Mouse (Mus musculus): ENCODE measurements around the gene Nsd2.
"Not testable (repeated sequence)": the region's sequence is repeated elsewhere in the genome, so short reads cannot be mapped to it uniquely, and the experiment has no call there.

Nsd2 gene

GRCm38 (mm10) chr5:33926170-33926569, 105.6 kb downstream of the Nsd2 start:
- DNase-seq (ENCODE audit: extremely low spot score, low spot score) = no peak

GRCm38 (mm10) chr5:33932413-33932812, 111.9 kb downstream of the Nsd2 start:
- DNase-seq (ENCODE audit: extremely low spot score, low spot score) = no peak

GRCm38 (mm10) chr5:33934081-33934480, 113.6 kb downstream of the Nsd2 start:
- DNase-seq (ENCODE audit: extremely low spot score, low spot score) = no peak

- no peak for DNase-seq (ENCODE audit: extremely low spot score, low spot score)
Observed at GRCm38 (mm10) chr5:33934877-33935276, 114.4 kb downstream of the Nsd2 start.

- DNase-seq (ENCODE audit: extremely low spot score, low spot score) = no peak
Observed at GRCm38 (mm10) chr5:33935700-33936111, 115.2 kb downstream of the Nsd2 start.

GRCm38 (mm10) chr5:33936120-33936707, 115.7 kb downstream of the Nsd2 start, which contains the start of gene Nelfa:
Nelfa (minus strand) TSS chr5:33936413.
- DNase-seq (ENCODE audit: extremely low spot score, low spot score) = peak; percentile 97

- DNase-seq (ENCODE audit: extremely low spot score, low spot score) = no peak
Observed at GRCm38 (mm10) chr5:33937230-33937629, 116.7 kb downstream of the Nsd2 start.

- DNase-seq (ENCODE audit: extremely low spot score, low spot score) = no peak
Observed at GRCm38 (mm10) chr5:33938448-33938847, 117.9 kb downstream of the Nsd2 start.

- not testable (repeated sequence) for DNase-seq (ENCODE audit: extremely low spot score, low spot score)
Observed at GRCm38 (mm10) chr5:33947035-33947434, 126.5 kb downstream of the Nsd2 start.

Data from neural tube, embryonic 10.5 days (tissue).